Mouse (Mus musculus) ovary, postnatal 14 days (tissue): ENCODE data around the gene Slc23a4.
A peak's percentile ranks its signal among the peaks of the same experiment; 100 is the strongest.

Source experiments
- DNase-seq: peaks from one replicate; pipeline ENCODE4 v3.0.0; 2022; ENCODE audit warnings: low spot score

Slc23a4 gene

DNA sequence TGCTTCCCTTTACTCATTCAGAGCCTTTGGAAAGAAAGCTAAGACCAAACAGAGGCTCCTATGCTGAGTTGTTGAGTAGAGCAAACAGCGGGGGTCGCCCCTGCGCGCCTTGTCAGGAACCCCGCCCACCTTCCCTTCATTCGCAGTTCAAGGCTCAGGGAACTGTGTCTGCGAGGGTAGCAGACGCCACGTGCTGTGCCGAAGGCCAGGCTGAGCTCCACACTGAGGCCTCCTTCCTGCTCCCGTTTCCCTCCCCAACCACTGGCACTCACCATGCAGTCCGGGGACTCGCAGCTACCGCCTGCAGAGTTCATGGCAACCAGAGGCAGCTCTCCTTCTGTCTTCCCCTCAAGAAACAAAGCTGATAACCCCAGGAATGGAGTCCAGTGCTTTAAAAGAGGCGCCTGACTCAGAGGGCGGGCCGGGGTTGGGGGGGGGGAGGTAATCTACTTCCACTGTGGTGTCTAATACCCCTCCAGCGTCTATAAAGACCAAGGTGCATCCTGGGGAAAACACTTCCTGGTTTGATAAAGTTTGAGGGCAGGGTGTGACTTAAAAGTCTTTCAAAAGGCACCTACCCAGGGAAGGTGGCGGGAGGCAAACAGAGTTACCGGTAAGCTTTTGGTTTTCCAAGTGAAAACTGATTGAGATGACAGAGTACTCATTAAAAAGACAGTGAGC, at the start of gene Slc23a4:
TSS of gene Slc23a4 (minus strand) at position 324 of the 681 bp plus-strand sequence.
- no peak for DNase-seq

DNA sequence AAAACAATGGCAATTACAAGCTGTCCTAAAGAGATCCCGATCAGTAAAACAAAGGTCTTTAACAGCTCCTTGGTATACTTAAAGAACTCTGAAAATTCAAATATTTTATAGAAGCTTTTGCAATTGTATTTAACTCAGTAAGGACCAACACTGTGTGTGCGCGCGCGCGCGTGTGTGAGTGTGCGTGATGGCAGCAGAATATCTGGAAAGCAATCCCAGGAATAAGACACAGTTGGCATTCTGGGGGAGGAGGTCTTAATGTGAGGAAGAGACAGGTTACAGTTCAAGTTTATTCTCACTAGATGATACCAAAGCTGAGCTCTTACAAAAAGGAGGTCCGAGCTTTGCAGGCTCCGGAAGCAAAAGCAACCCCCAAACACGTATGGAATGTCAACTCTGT, 45.1 kb upstream of the Slc23a4 start:
- no peak for DNase-seq

DNA sequence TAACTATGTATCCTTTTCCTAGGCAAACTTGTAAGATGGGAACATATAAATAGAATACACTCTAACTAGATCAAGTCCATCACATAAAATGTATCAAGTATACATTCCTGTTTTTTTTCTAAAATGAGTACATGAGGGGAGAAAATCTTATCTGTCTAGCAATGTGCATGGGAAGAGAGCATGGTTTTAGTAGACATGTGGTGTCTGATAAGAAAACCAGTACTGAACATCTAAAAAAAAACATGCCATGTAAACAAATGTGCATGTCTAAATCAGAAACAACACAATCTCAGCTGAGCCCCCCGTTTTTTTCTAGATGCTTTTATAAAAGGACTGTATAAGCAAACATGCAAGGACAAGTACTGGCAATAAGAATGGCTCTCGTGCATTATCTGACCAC, 44.5 kb upstream of the Slc23a4 start:
- no peak for DNase-seq

DNA sequence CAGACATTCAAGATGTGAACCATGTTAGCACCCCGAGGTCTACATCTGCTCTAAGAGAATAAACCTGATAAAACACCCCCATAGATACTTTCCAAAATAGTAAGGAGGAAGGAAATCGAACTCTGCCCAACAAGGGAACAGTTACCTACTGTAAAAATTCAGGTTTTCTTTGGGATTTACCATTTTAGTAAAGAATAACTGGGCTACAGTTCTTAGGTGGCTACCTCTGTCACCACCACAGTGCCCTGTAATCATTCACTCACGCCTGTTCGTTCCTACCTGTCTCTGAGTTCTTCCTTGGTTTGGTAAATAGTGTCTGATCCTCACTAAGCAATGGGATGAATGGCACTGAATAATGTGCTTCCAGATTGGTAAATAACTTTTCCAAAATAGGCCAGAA, 42.6 kb upstream of the Slc23a4 start:
- no peak for DNase-seq

DNA sequence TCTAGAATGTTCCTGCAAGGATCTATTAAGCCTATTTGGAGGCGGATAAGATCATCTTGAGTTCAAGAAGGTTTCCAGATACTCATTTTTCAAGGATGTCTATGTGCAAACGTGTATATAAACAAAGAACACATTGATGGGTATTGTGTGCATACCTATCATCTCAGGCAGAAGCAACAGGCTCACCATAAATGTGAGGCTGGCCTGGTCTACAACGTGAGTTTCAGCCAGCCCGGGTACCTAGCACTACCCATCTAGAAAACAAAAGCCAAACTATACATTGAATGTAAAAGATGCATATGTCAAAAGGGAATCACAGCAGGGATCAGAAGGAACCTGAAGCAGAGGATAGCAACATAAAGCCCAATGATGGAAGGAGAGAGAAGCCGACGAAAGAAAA, 42.0 kb upstream of the Slc23a4 start:
- DNase-seq = no peak

DNA sequence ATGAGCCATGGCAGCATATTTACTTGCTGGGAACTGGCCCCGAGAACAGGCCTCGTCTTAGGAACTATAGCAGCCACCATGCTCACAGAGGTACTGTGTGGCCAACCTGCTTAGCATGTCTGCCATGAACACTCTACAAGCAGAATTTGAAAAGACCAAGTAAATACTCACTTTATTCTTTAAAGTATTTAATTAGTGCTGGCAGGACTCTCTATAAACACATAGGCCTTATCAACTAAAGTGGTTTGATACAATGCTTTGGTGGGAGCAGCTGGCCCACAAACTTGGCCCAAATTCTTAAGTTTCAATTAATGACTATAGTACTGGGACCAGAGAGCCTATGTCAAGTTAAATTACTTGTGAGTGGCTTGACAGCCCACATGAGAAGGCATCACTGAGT, 39.8 kb upstream of the Slc23a4 start:
- no peak for DNase-seq

DNA sequence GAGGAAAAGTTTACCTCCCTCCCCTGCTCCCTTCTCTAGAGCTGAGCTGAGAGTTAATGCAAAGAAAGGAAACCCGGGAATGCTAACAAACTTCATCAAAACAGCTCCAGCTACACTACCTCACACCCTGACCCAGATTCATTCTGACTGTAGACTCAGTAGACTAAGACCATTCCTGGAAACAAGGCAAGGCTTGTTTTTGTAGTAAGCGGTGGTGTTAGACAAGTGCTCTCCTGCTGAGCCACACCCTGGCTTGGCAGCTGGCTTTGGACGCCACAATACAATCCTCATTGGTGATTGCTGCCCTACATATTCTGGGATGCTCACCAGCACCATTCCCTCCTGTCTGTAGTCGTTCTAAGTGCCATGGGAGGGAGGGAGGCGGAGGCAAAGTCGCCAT, 39.1 kb upstream of the Slc23a4 start:
- no peak for DNase-seq

DNA sequence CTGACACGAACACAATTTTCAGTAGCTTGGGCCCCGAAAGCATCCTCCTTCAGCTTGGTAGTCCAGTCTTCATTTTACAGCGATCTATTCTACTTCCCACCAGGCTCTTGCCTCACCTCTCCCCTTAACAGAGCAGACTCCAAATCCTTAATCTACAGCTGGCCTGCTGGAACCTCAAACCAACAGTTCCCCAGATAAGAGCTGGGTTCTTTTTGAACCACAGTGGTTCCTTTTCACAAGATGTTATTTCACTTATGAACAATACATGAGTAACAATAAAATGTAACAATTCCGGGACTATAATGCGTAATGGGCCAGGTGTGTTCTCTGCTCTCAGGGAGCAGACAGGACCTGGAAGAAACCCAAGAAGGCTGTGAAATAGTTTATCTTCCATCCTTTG, 28.4 kb upstream of the Slc23a4 start:
- no peak for DNase-seq

DNA sequence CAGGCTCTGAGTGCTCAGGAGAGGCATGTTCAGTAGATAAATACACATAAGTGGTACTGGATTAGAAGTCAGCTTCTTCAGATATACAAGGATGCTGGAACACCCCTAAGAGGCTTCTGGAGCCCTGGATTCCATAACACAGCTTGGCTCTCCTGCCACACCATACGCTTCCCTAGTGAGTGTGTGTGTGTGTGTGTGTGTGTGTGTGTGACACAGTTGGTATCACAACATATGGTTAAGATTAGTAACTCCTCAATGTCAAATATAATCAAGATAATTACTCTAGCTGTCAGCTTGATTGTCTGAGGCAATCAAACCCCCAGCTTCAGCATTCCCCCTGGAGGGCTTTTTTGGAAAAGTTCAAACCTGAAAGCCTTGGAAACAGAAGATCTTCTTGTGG, 23.7 kb upstream of the Slc23a4 start:
- DNase-seq = no peak

DNA sequence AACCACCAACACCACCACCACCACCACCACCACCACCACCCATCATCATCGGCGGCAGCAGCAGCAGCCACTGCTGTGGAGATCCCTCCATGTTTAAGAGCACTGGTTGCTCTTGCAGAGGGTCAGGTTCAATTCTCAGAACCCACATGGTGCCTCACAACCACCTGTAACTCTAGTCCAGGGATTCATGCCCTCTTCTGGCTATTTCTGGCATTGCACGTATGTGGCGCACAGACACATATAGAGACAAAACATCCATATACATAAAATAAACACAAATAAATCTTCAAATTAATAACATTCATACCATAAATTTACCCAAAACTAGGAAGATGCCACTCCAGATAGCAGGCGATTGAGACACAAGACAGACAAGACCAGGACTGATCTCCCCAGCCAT, 22.5 kb upstream of the Slc23a4 start:
- DNase-seq = no peak

DNA sequence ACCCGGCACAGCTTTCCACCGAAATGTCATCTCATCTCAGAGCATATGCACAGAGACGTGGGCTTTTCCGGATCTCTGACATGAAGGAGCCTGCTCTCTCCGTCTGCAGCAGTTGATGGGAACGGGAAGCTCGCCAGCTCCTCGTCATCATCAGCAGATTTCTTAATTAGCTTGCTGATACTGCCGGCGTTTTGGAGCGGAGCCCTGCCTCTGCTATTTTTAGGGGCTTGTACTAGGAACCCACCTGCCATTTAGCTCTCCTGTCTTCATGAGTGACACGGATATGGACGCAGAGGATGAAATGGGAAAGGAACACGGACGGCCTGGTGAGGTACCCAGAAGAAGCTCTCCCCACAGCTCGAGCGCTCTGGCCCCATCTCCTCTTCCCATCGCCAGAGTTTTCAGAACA, 14.1 kb upstream of the Slc23a4 start:
- no peak for DNase-seq

DNA sequence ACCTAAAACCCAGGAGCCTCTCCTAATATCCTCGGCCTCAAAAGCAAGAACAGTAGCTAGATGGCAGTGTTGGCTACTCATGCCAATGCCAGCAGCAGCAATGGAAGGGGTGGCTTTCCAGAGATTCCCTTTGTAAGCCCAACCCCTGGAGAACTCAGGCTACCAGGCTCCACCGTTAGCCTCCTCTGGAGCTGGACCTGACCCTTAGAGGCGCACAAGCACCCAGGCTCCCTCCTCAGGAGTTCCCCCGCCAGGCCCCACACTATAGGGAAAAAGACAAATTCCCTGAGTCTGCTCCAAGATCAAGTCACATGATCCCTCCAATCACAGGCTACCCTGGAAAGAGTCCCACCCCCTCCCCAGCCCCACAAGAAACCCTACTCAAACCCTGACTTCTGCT, 10.9 kb upstream of the Slc23a4 start:
- DNase-seq = no peak

DNA sequence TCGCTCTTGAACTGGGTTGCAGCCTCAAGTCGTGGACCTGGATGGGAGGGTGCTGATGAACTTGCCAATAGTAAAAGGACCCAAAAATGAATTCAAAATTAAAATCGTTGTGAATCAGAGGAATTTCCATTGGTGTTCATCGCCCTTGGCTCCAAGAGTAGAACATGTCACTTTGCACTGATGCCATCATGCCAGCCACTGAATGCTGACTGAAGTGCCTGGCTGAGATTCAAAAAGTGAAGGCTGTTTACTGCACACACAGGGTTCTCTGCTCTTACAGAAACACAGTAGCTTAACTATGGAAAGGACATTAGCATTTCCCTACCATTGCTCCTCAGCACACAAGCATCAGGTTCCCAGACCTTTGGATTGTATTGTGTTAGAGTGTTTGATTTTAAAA, 8.3 kb upstream of the Slc23a4 start:
- no peak for DNase-seq

DNA sequence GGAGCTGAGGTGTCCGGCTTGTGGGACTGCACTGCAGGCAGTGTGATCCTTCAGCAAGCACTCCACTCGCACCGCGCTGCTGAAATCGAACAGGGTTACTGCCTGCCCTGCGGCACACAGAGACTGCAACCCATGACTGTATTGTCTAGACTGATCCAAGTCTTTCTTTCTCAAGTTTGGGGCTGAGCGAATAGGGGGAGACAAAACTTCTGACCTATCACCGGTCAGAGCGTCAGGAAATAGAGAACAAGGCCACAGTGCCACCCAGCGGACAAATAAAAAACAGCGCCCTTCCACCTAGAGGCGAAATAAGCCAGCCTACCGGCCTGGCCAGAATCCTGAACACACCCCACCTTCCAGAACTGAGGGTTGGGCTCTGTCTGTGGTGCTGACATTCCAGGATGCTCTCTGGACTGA, 7.1 kb upstream of the Slc23a4 start:
- DNase-seq = peak; percentile 83

DNA sequence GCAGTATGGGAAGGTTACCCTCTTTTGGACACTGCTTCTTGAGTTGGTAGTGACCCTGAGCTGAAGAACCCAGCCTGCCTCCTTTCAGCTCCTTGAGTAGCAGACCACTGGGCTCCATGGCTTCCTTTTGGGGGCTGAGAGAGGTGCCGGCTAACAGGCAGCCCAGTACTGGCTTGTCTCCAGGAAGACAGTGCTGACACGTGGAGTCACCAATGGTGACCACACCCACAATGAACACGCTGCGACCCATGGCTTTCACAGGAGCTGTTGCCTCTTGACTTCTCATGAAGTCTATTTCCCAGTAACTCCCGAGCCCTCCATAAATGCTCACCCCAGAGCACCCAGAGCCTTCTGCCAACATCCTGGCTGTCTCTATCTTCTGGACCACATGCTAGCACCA, 6.5 kb upstream of the Slc23a4 start:
- DNase-seq = no peak

DNA sequence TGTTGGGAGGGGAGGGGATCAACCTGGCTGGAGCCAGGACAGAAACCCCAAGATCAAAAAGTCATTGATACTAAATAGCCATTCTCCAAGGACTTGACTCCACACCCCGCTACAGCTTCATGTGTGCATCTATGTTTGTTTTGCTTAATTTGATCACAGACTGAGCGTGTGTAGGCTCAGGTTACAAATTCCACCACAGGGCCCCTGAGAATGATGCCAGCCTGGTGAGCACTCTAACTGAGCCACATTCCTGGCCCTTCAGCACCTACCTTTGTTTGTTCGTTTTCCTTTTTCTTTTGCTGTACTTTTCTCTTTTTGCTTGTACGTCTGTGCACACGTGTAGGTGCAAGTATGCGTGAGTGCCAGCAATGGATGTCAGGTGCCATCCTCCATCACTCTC, 1.1 kb upstream of the Slc23a4 start:
- DNase-seq = no peak

DNA sequence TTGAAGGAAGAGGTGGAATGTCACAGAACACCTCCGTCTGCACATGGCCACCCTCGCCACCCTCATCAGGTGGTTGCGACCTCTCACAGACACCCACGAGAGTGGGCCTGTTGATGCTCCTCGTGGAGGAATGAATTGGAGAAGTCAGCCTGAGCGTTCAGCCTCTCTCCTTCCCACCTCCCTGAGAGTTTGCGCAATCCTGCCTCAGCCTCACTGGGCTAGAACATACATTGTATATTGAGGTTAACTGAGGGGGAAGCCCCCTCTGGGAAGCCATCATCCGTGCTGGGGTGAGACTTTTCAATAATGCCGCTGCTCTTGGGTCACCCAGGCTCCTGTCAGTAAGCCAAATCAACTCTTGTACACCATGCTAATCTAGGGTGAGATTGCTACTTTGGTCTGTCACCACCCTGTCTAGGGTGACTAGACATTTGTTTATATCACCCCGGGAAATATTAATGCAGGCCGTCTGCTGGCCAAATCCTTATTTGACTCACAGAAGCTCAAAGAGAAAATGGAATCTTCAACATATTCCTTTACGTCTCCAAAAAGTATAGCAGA, 1.0 kb downstream of the Slc23a4 start:
- DNase-seq = no peak

DNA sequence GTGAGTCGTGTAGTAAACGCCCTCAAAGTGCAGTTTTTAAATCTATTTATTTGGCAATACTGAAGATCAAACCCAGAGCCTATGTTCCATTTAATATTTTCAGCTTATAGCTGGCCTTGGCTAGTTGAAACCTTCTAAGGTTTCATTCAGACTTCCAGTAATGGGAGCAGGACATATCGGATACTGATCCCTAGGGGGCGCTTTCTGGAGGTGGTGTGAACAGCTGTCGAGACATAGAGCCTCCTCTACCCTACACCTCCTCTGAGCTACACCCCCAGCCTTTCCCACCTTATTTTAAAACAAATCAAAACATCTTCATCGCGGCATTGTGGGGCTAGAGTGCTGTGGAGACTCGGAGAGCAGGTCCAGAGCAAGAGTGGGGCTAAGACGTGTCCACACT, 7.5 kb downstream of the Slc23a4 start:
- no peak for DNase-seq

DNA sequence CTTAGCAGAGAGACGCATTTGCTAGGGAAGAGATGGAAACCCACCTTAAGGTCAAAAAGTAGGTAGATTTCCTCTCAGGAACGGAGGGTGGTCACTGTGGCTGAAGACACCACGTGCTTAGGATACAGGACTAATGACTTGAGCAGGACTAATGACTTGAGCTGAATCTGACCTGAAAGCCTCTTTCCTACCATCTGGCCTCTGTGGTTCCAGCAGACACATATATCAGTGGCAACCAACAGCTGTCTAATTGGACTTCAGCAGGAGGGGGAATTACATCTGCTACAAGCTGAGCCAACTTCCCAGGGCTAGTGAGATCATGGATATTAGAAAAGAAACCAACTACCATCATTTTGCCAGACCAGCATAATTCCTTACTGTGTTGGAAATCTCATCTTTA, 8.9 kb downstream of the Slc23a4 start:
- DNase-seq = no peak

DNA sequence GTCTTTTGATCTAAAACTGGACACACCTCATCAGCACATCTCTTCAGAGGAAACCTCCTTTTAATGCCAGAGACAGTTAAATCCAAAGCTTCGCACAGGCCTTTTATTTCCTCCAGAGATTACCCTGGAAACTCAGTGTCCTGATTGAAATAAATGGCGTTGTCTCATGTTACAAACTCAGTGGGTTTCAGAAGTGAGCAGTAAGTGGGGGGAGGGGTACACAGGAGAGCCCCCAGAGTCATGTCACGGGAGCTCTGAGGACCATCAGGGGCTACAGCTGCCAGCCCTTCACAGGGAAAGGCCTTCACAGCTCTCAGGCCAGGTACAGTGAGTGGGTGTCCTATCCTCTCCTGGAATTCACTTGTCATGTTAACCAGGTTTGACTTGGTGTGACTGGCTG, 17.0 kb downstream of the Slc23a4 start:
- no peak for DNase-seq

DNA sequence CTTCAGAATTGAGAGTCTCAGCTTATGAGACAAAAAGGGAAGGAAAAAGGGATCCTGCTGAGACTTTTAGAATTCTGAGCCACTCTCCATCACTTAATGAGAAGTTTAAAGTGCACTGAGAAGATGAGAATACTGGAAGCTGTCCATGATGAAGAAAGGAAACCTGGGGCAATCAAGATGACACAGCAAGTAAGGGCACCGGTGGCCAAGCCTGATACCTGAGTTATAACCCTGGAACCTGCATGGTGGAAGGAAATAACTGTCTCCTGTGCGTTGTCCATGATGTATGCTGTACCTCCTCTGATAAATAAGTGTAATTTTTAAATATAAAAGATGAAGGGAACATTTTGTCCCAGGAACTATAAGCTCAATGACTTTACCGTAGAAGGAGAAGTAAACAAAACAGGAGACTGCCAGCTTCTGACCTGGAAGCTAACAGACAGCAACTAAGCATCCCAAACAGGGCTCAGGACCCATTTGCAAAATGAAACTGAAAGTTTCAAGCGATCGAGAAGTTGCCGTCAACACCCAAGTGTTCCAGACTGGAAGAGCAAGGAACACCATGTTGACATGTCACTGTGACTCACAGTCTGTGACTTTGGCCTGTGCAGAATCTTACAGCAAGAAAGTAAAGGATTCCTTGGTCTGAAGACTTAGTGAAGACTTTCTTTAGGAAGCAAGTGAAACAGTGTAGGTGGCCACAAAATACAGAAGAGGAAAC, 22.2 kb downstream of the Slc23a4 start:
- no peak for DNase-seq

DNA sequence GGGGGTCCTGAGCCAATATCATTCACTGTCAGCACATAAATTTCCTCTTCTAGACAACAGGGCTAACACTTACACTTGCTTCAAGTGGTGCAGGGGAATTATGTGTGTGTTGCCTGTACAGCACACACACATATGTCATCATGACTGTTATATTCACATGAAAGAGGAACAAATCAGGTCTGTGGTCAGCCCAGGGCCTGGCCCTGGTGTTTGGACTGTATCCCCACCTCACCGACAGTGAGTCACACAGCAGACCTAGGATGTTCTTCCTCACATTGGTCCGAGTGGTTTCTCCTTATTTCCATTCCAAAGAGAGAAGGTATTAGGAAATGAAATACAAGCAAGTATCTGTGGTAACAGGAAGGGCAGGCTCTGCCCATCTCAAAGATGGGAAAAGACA, 23.7 kb downstream of the Slc23a4 start:
- DNase-seq = no peak

DNA sequence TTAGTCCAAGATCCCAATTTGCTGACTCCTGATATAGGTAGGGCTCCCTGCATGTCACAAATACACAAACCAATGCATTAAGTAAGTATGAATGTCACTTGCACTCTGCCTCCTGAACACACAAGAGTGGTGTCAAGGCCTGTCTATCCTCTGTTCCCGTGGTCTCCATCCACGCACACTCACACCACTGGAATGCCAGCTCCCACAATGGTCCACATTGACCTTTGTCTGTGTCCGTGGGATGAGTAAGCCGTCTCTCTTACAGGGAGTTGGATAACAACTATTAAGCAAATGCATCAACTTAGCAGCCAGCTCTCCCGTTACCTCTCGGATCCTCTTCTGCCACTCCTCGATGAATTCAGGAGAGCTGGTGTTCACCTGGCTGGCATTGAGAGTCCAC, 29.1 kb downstream of the Slc23a4 start:
- DNase-seq = no peak

DNA sequence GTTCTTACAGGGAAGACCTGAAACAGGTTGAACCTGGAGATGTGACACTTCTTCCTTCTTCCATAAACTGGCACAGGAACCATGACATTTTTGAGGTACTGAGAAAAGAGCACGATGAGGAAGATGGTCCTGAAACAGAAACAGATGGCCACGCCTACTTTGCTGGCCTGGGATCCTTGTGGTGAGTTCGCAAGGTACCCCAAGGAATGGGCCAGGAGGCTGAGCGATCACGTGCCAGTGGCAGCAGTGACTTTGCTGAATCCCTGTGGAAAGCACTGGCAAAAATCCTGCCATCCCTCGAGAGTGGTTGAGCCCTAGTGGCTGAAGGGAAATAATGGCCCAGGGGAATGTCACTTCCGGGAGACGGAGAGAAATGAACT, 32.4 kb downstream of the Slc23a4 start:
- no peak for DNase-seq
